Mouse (Mus musculus): Measurements from ENCODE around the gene Phf23. TPM values are rescaled to one million over a fixed set of nuclear protein-coding genes. Genes with fewer than 3 reads are reported as not detected.

Gene Phf23
- total RNA-seq, 2 experiments from 2014 or later, result 8.5 to 11.0 TPM

- no peak for ATAC-seq (replicated peaks; ENCODE audit: low FRiP score, poor library complexity, severe bottlenecking)
Measured at GRCm38 (mm10) chr11:70018131-70018990, 22.8 kb downstream of the Phf23 start.

GRCm38 (mm10) chr11:70019495-70020021 lies 24.0 kb downstream of the Phf23 start:
- no peak for ATAC-seq (replicated peaks; ENCODE audit: low FRiP score, poor library complexity, severe bottlenecking)

- ATAC-seq (replicated peaks; ENCODE audit: low FRiP score, poor library complexity, severe bottlenecking), result no peak
Measured at GRCm38 (mm10) chr11:70020022-70020631, 24.6 kb downstream of the Phf23 start.

GRCm38 (mm10) chr11:70020731-70021263 lies 25.2 kb downstream of the Phf23 start:
- ATAC-seq (replicated peaks; ENCODE audit: low FRiP score, poor library complexity, severe bottlenecking), result peak; percentile 74

GRCm38 (mm10) chr11:70021264-70022132 lies 25.9 kb downstream of the Phf23 start:
- peak; percentile 82 for ATAC-seq (replicated peaks; ENCODE audit: low FRiP score, poor library complexity, severe bottlenecking)

- ATAC-seq (replicated peaks; ENCODE audit: low FRiP score, poor library complexity, severe bottlenecking), result no peak
Measured at GRCm38 (mm10) chr11:70023481-70024150, 28.0 kb downstream of the Phf23 start.

GRCm38 (mm10) chr11:70024151-70024514 lies 28.6 kb downstream of the Phf23 start:
- ATAC-seq (replicated peaks; ENCODE audit: low FRiP score, poor library complexity, severe bottlenecking), result no peak

GRCm38 (mm10) chr11:70026689-70027088 lies 31.1 kb downstream of the Phf23 start:
- no peak for ATAC-seq (replicated peaks; ENCODE audit: low FRiP score, poor library complexity, severe bottlenecking)

- ATAC-seq (replicated peaks; ENCODE audit: low FRiP score, poor library complexity, severe bottlenecking), result no peak
Measured at GRCm38 (mm10) chr11:70027397-70027796, 31.8 kb downstream of the Phf23 start.

GRCm38 (mm10) chr11:70028401-70029129 lies 33.0 kb downstream of the Phf23 start:
- no peak for ATAC-seq (replicated peaks; ENCODE audit: low FRiP score, poor library complexity, severe bottlenecking)

- no peak for ATAC-seq (replicated peaks; ENCODE audit: low FRiP score, poor library complexity, severe bottlenecking)
Measured at GRCm38 (mm10) chr11:70029130-70029801, 33.7 kb downstream of the Phf23 start.

- no peak for ATAC-seq (replicated peaks; ENCODE audit: low FRiP score, poor library complexity, severe bottlenecking)
Measured at GRCm38 (mm10) chr11:70029829-70030550, 34.4 kb downstream of the Phf23 start.

GRCm38 (mm10) chr11:70030651-70031320 lies 35.2 kb downstream of the Phf23 start:
- no peak for ATAC-seq (replicated peaks; ENCODE audit: low FRiP score, poor library complexity, severe bottlenecking)

- no peak for ATAC-seq (replicated peaks; ENCODE audit: low FRiP score, poor library complexity, severe bottlenecking)
Measured at GRCm38 (mm10) chr11:70031321-70031670, 35.7 kb downstream of the Phf23 start.

- no peak for ATAC-seq (replicated peaks; ENCODE audit: low FRiP score, poor library complexity, severe bottlenecking)
Measured at GRCm38 (mm10) chr11:70038174-70038573, 42.6 kb downstream of the Phf23 start.

- no peak for ATAC-seq (replicated peaks; ENCODE audit: low FRiP score, poor library complexity, severe bottlenecking)
Measured at GRCm38 (mm10) chr11:70039631-70040030, 44.1 kb downstream of the Phf23 start.

GRCm38 (mm10) chr11:70040184-70040583 lies 44.6 kb downstream of the Phf23 start:
- no peak for ATAC-seq (replicated peaks; ENCODE audit: low FRiP score, poor library complexity, severe bottlenecking)

Data from erythroblast, adult 5-6 weeks (primary cell).